Mouse (Mus musculus) right cerebral cortex, adult 18-20 months (tissue): ENCODE results near the gene Asxl1.

ENCODE experiments used
- DNase-seq: peaks from one replicate; pipeline ENCODE4 v3.0.0; 2022; ENCODE audit warnings: mixed read lengths

Asxl1 gene

DNA sequence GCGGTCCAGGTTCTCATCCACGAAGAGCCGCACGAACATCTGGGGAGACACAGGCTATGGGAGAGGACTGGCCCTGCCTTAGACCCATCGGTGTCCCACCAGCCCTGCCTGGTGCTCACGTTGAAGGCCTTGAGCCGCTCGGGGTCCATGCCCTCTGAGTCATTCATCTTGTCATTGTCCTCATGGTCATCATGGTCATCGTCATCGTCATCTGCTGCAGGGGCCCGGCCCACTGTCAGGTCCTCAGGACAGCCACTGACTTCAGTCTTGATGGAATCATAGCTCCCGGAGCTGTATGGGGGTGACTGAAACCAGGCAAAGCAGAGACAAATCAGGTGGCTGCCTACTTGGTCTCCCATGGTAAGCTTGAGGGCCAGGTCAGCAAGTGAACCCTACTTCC is 72.2 kb downstream of the Asxl1 start:
- no peak for DNase-seq

DNA sequence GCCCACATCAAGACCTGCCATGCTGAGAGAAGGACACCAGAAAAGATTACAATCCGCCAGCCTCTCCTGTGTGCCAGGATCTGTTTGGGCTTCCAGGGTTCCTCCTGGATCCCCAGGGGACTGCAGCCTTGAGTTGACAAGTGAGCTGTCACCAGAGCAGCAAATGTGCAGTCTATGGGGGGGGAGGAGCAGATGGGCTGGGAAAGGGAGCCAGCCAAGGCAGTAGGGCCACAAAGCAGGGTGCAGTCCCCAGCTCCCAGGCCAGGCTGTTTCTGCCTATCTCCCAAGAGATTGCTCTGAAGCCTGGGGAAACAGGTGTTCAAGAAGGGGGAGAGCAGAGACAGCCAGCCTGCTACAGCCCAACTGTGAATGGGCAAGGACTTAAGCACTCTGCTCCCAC is 72.8 kb downstream of the Asxl1 start:
- no peak for DNase-seq

DNA sequence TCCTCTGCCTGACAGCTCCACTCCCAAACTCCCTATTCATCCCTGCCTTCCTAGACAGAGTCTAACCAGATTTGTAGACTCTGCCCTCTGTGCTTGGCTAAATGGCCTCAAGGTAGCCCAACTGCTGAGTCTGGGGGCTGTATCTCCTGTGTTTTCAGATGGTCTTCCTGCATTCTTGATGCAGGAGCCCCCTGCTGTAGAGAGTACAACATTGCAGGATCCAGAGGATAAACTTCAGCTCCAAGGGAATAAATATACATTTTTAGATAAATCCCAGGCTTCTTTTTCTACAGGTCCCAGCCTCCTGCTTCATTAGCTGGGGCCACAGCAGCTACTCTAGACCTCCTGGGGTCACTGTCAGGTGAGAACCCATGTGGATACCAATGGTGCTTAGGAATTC is 75.6 kb downstream of the Asxl1 start:
- no peak for DNase-seq

DNA sequence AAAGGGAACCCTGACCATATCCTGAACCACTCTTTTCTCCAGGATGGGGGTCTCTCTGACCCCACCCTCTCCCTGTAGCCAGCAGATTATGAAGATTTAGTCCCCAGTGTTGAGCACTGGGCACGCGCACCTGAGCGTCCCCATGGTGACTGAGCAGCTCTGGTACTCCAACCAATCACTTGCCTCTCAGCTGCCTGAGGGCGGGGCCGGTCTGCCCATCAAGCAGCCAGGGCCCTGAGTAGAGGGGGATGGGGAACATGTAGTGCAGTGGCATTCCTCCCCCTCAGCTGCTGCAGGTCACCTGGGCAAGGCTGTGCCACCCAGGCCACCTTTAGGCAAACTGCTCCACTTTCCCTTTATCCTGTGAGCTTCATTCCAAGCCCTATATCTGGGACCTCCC is 76.4 kb downstream of the Asxl1 start:
- peak; percentile 31 for DNase-seq

DNA sequence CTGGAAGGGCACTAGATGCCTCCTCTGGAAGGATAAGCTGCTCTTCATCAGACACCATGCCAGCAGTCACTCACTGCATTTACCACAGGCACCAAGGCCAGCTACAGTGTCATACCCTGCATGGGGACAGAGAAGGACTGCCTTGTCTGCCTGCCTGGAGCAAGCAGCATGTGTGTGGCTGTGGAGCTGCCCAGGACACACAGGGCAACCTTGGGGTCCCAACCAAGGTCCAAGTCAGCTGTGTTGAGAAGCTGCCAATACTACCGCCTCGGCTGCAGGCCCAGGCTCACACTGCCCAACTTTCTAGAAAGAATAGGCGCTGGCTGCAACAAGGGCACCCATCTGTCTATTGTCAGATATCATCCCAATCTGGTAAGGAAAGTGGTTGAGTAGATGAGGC is 77.5 kb downstream of the Asxl1 start:
- DNase-seq = no peak

DNA sequence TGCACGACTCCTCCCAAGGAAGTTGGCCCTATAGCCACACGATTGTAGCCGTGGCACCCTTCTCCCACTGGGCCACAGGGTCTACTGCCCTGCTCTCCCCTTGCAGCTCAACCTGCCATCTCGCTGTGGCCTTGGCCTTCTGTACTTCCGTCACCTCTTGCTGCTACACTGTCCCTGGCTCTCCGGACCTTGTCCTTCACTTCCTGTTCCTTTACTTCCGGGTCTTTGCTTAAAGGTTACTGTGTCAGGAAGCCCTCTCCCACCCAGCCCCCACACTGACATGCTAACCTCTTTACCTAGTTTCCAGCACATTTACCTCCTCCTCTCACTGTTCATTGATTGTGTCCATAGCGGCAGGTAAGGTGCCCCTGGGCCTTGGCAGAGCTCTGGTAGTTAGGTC is 78.9 kb downstream of the Asxl1 start:
- no peak for DNase-seq

DNA sequence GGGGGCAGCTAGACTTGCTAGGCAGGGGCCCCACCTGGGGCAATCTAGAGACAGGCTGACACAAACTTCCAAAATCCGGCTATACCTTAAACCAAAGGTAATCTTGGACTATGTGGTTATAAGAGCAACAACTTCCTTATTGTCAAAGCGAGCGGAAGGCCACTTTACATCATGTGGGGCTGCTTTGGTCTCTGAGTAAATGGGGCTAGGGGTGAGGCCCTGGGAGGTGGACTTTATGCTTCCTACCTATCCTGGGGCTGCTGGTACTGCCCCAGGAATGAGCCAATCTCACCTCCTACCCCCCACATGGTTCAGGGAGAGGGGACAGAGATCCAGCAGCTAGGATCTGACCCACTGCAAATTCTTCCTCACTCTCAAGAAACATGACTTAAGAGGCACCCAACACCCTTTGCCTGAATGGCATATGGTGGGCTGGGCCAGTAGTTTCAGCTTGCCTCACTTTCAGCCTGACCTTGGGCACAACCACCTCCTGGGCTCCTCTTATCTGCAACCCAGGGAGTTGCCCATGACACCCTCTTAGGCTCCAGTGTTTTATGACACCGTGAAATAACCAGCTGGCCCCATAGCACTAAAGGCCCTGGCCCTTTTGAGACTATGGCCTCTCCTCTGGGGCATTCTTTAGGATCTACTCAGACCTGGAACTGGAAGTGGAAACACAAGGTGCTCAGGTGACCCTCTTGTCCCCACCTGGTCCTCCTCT is 79.7 kb downstream of the Asxl1 start:
- DNase-seq = no peak

DNA sequence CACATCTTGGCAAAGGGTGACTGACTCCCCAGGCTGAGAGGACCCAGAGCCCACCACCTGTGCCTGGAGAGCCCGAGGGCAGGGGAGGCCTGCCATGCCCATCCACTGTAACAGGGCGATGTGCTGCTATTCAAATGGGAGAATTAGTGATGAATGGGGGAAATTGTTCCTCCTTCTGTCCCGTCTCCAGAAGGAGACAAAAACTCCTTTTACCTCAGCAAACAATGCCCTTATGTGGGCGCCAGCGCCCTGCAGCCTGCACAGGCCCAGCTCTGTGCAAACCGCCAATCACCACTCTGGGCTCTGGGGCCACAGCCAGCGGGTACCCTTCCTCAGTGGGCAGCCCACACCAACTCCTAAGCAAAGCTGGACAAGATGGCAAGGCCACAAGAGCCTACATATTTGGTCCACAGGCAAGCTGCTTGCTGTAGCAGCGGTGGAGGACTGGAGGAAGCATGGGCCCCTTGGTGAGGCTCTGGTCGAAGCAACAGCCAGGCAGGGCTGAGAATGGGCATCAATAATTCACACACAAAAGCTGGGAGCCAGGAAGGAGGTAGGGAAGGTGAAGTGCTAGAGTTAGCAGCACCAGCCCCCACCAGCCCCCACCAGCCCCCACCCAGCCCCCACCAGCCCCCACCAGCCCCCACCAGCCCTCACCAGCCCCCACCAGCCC is 80.5 kb downstream of the Asxl1 start:
- peak; percentile 63 for DNase-seq

DNA sequence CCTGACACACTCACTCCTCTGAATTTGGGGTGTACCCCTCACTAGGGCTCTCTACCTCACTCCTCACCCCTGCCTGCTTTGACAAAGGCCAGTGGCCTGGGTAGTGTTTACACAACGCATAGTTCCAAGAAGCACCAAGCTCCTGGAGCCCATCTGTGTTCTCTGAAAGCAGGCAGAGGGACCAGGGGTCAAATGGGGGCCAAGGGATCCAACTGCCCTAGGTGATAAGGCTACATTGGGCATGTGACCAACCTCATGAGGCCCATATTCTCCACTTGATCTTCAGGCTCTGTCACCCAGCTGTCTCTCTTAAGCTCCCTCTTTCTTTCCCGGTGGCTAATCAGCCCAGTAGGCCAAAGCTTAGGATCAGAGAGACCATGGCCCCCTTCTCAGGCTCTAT is 81.3 kb downstream of the Asxl1 start:
- DNase-seq = no peak

DNA sequence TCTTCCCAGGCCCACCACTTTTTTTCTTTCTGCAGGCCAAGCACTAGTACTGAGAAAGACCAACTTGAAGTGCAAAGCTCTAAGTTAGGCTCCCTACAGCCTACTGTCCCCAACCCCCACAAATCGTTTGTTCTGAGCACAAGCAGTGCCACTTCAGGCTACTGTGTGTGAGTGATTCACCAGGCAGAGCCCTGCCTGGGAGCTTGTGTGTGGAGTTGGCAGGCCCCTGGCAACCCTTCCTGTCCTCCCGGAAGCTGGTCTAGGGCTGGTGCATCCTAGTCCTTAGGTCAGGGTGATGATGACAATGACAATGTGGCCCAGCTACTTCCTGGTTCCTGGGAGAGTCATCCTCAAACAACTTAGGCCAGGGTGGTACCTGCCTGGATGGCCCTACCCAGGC is 82.9 kb downstream of the Asxl1 start:
- DNase-seq = peak; percentile 42

DNA sequence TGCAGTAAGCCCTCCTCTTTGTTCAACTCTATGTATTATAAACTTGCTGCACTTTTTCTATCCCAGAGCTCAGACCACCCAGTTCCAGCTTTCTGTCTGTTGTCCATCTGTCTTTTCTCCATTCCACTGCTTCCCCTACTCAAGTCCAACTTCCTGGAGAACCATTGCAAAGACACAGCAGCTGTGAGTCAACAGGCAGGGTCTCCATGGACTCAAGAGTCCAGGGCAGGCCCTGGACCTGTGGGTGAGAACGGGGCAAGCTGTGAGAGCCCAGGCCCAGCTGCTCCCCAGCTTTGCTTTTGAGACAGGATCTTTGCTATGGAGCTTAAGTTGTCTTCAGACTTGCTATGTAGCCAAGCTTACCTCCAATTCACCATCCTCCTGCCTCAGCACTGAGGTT is 84.9 kb downstream of the Asxl1 start:
- no peak for DNase-seq

DNA sequence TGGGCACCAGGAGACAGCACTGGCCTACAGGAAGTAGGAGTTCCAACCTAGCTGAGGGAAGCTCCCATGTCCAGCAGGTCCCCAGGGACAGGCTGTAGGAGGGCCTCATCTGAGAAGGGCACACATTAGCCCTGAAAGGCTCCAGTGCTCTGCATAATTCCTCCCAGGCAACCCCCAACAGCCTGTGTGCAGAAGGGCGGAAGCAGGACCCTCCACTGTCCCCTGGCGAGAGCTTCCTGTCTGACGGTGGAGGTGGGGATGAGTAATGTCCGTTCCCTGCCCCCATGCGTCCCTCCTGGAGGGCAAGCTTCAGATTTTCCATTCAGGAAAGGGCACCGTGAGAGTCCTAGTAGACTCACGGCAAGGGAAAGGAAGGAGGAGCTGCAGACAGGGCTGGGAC is 86.9 kb downstream of the Asxl1 start:
- DNase-seq = no peak

DNA sequence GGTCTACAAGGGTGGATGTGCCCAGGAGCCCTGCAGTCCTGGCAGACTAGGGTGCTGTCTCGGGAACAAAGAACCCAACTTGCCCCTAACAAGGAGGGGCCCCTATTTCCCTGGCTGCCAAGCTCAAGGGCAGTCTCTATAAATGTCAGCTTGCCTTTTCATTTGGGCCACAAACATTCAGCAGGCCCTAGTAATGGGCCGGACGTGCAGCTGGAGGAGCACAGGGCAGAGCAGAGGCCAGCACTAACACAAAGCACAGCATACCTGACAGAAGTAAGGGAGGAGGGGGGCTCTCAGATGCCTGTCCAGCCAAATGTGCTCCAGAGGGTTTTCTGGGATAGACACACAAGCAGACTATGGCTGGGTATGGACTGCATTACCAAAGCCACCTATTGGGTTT is 88.2 kb downstream of the Asxl1 start:
- no peak for DNase-seq

DNA sequence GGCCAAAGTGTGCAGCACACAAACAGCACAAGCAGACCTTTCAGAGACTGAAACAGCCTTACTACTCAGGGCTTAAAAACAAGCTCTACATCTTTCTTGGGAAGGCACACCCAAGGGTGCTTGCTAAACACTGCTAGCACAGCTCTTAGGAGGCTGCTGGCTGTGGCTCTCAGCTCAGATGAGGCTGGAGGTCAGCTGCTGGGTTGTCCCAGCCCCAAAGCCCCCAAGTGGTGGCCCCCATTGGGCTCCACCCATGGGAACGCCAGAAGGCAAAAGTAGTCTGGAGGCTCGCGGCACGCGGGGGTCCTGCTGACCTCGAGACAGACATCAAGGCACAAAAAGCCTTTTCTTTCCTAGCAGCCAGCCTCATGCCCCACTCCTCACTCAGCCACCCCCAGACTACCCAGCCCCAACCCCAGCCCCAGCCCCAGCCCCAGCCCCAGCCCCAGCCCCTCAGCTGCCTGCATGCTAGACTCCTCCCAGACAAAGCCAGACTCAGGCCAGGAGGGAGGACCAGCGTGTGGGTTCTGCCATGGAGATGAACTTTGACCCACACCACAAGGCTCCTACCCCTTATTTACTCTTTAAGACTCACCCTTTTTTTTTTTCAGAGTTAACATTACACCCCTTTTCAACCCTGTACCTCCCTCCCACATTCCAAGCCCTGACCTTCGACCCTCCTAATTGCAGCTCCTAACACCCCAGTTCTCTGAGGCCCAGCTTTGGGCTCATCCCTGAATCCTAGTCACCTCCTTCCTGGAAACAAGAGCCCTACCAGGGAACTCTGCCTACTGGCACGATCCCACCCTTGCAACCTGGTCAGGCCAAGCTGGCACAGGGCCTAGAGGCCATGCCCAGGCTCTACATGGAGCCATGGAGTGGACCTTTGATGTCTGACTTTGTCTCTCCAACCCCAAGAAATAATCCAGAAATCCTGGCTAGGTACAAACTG is 89.5 kb downstream of the Asxl1 start:
- DNase-seq = no peak

DNA sequence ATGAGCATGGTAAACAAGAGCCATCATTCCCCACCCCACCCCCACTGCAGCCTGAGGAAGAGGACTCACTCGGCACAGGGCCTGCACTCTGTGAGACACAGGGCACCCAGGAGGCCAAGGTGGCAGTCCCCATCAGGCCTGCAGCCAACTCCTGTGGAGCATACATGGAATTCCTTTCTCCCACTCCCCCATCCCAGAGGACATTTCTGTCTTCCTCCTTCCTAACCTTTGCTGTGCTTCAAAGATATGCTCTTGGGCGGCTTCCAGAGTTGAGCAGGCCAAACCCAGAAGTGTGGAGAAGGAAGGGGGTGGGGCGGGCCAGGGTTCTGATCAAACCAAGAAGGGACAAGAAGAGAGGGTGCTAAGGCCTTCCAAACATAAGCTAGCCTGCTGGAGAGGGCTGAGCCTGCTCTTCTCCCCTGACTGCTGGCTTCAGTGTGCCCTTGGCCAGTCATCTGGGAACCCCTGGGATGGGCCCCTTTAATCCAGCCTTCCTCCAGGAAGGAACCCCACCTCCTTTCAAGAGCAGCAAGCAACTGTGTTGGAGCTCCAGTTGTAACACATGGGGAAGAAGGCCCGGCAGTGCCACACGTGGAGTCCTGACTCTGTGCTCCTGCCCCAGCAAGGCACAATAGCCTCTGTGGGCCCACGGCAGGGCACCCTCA is 91.1 kb downstream of the Asxl1 start:
- no peak for DNase-seq

DNA sequence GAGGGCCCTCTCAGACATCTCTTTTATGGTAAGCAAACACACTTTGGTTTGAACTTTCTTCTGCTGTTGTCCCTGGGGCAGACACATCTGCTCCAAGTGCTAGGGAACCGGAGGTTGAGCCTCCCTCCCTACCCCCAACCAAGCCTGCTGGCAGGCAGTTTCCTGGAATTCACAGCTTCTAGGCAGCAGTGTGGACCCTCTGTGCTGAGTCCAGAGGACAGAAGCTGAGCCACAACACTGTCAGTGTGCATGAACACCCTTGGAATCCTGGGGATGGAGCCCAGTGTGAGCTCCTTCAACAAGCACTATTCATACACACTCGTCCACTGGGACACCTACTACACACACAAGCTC is 91.7 kb downstream of the Asxl1 start:
- no peak for DNase-seq

DNA sequence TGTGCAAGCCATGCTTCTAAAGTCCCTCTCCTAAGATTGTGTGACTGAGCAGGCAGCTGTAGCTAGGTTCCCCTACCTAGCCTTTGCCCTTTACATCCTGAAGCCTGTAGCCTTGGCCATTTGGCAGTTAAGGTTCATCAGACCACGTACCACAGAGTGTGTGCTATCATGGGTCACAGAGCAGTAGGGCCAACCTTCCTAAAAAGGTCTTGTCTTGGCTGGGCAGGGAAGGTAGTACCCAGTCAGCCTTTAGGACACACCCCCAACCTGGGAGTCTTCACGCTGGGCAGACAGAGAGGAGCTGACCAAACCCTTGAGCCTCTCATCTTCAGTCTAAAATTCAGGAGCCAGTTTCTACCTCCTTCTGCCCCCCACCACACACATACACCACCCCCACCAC is 95.1 kb downstream of the Asxl1 start:
- no peak for DNase-seq

DNA sequence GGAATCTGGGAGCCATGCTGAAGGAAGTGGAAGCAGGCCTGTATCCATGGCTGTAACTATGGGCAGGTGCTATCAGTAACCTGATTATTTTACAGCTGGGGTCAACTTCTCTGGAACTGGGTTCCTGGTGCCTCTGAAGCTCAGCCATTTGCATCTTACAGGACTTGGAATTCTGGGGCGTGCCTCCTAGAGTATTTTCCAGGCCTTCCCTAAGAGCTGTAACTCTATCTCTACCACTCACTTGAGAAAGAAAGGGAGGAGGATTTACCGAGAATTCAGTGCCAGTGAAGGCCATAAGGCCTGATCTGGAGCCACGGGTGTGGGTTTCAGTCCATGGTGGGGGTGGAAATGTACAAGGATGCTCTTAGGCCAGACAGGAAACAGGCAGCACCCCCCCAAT is 95.6 kb downstream of the Asxl1 start:
- DNase-seq = no peak

DNA sequence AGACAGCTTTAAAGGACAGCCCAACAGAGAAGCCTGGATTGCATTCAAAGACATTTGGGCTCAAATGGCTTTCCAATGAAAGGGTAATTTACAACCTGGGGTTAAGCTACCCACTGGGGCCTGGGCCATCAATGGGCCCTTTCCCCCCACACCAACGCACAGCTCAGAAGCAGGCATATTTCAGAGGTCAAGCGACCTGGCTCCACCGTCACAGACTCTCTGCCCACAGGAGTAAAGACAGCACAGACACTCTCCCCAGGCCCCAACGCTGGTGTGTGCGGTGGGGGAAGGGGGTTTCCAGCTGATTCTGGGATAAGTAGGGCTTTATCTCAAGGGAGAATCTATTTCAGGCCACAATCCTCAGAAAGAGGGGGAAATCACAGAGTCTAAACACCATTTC is 97.1 kb downstream of the Asxl1 start:
- no peak for DNase-seq

DNA sequence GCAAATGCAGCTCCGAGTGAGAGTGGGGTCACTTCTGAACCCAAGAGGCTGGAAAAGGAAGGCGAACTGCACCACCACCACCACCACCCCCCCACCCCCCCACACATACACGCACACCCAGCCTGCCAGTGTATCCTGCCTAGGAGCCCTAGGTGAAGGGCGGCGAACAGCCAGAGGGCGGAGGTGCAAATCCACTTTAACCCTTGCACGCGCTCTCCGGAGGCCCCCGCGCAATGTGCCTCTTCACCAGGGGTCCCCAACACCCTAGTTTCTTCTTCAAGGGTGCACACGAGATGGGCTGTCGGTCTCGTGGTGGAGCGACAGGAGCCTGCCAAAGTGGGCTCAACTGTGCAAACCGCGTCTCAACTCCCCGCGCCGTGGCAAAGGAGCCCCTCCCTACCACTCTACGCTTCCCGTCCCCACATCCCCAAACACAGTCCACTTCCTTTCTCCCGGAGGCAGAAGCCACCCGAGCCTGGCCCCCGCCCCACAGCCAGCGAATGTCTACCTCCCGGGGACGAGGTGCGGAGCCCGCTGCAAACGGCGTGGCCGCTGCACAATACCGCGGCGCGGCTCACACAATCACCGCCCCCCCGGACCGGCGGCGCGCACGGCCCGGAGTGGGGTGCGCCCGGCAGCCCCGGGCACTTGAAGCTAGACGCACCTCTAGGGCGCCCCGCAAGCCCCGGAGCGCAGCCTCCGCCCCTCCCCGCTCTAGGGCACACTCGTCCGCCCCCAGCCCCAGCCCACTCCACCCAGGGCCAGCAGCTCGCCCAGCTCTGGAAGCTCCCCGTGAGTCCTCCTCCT is 98.0 kb downstream of the Asxl1 start:
- peak; percentile 54 for DNase-seq

DNA sequence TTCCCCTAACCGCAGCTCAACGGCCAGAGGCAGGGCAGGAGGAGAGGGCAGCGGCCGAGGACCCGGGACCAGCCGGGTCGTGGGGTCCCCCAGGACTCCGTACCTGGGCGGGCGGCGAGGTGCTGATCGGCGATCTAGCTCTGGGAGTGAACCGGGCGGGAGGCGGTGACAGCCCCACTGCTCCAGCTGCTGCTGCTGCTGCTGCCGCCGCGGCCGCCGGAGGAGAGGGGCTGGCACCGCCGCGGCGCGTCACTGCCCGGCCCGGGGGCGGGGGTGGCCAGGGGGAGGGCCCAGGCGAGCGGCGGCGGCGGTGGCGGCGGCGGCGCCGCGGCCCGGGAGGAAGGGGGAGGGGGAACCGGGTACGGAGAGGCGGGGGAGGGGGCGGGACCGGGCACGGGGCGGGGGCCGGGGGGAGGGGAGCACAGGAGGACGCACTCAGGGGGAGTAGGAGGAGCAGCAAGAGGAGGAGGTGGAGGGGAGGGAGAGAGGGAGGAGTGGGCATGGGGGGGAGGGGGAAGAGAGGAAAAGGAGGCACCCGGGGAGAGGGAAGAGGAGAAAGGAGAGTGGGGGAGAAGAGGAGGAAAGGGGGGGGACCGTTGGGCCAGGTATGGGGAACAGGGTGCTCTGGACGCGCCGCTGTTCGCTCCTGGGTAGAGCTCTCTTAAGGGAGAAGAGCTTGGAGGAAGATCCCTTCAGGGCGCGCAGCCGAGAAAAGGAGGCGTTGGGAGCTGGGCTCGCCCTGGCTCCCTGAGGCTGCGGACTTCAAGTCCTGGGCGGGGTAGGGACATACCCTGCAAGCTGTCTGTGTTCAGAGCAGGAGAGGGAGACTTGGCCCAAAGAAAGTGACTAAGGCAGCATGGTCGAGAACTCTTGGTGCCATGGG is 98.9 kb downstream of the Asxl1 start:
- peak; percentile 70 for DNase-seq
